Mouse (Mus musculus) right cerebral cortex, postnatal 10 days (tissue): ENCODE results near the gene Prkab2.

Experiments used
- DNase-seq, 2 experiments: peaks; one replicate each; pipeline ENCODE4 v3.0.0; 2021; ENCODE audit warnings: low spot score in 2 of 2

Prkab2 gene

DNA sequence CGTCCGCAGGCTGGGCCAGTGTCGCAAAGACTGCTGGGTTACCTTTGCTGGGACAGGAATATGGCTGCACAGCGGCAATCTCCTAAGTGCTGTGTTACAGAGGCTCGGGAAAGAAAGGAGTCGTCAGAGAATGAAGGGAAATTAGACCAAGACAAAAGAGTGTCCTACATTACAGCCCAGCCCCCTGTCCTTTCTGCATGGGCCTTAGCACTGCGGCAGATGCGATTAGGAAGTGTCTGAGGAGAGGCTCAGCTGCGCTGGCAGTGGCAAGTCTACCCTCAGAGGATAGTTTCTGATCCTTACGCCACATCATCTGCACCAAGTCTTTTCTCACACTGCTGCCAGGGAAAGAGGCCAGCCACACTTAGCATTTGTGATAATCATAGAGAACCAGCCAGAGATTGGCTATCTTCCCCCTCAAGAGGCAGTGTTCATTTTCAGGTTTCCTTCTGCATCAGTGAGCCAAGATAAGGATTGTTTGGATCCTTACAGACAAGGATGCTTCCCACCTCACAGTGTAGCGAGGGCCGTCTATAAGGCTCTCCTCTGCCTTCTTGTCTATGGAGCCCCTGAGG is 33.5 kb downstream of the Prkab2 start:
- DNase-seq: peak in 1 of 2 experiments; percentile 54

DNA sequence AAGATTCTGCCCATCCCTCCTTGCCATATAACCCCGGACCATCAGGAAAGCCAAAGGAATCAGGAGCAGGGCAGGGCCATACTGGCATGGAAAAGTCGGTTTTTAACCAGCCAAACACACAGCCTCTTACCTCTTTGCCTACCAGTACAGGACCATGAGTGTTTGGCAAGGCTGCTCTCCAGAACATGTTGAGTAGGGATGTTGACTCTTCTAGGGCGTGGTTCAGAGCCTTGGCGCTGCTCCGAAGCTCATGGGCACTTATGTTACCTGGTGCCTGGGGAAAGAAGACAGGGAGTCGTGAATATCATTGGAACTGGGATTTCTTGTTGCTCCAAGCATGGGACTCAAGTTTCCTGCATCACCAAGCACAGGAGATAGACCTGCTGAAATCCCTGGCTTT is 35.8 kb downstream of the Prkab2 start:
- DNase-seq: no peak

DNA sequence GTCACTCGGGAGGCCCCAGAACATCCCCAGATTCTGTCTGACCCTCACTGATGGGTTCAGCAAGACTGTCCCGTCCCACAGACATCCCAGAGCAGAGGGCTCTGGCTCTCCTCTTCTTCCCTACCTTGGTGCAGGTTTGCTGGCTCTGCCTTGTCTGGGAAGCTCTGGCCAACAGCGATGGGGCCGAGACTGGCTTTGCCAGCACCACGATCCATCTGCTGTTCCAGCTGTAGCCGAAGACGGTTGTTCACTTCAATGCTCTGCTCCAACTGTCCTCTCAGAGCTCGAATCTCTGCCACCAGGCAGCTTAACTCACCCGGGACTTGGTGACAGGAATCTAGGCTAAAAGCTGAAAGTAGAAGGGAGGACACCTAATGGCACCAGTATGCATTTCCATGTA is 38.9 kb downstream of the Prkab2 start:
- no peak for DNase-seq

DNA sequence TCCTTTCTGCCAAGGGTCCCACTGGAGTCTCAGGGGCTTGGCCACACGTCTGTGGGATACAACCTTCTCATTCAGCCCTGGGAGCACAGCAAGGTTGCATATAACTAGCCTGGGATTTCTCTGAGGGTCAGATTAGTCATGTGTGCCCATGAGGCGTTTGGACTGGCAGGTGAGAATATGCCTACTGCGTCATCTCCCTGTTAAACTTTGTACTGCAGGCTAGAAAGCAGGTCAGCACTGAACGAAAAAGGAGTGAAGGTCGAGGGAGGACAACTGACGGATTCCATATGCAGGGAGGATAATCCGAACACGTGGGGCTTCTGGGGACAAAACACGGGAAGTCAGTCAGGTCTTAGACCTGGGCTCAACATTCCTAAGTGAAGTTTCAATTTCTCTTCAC is 39.3 kb downstream of the Prkab2 start:
- DNase-seq: no peak

- DNase-seq: no peak
These were observed 41.1 kb downstream of the Prkab2 start for GRCm38 (mm10) chr3:97699061-97699460.

DNA sequence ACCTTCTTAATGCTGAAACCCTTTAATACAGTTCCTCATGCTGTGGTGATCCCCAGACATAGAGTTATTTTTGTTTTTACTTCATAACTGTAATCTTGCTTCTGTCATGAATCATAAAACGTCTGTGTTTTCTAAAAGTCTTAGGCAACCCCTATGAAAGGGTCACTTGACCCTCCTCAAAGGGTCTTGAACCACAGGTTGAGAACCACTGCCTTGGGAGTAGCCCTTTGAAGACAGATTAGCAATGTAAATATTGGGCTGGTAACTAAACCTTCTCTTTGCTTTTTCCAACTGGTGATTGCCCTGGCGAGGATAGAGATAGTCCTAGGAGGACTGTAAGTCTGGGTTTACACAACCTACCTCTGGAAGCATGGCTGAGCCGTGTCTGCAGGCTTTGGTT is 43.2 kb downstream of the Prkab2 start:
- no peak for DNase-seq

DNA sequence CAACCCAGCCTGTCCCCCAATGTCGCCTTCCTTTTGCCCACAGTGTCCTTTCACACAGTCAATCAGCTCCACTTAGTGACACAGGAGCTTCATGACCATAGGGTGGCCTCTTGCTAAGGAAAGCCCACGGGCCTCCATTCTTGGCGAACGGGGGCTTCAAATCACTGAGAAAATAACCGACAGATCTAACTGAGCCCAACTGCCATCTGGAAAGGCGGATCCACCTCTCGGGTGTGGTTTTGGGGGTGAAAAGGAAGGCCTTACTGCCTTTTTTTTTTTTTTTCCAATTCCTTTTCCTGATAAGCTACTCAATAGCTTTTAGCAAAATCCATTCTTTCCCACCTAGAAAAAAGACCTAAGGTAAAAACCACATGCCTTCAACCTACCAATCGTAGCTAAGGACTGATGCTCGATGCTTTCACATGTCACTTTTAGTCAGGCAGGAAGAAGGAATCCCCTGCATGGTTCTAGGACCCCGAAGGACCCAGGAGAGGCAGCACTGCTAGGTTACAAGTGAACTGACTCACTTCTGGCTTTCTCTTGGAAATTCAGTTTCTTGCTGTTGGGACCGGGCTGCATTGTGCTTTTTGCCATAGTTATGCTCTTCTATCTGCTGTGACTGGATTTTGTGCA is 44.6 kb downstream of the Prkab2 start:
- no peak for DNase-seq

DNA sequence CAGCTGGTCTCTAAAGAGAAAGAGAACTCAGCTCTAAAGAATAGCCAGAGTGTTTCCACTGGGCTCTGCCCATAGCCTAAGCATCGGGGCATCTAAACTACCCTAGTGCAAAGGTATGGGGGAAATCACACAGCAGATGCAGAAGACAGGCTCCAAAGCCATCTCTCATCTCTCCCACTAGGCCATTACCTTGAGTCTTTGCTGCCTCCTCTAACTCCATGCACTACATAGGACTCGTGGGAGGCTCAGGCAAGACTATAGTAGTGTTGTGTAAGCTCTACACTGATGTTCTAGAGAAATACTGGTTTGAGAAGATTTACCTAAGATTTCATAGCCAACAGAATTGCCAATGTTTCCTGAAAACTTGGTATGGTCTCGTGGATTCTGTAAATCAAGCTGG is 47.5 kb downstream of the Prkab2 start:
- no peak for DNase-seq

- no peak for DNase-seq
These were observed 48.6 kb downstream of the Prkab2 start for GRCm38 (mm10) chr3:97706561-97706960.

DNA sequence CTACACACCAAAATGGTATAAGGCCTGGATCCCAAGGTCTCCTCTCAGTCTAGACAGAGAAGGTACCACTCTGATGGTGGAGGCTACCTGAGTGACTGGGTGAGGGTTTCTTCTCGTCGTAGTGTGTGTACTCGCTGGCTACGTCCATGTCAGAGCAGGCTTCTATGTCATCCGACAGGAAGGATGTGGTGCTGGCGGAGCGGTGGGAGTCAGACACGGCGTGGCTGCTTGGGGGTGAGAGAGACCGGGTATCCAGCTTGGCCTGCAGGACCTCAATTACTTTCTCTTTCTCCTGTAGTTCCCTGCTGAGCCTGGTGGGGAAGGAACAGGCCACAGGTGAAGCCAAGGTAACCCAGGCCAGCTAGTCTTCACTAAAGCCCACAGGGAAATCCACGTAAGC is 52.1 kb downstream of the Prkab2 start:
- DNase-seq: no peak

- no peak for DNase-seq
These were observed 52.9 kb downstream of the Prkab2 start for GRCm38 (mm10) chr3:97710881-97711280.

- DNase-seq: no peak
These were observed 57.9 kb downstream of the Prkab2 start for GRCm38 (mm10) chr3:97715922-97716321.

DNA sequence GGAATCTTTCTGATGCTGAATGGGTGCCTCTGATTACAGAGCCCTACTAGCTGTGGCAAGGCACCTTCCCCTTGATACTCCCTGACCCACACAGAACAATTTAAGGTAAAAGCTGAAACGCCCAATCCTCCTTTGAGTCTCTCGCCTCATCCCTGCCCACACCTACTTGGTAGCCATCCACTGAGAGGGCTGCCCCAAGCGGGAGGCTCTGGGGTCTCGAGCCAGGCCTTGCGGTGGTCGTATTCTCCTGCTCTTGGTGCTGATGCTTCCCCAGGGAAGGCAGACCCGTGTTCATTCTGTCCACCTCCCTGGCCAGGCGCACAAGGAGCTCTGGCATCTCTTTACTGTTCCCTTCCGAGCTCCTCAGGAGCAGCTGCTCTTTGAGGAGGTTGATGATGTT is 61.1 kb downstream of the Prkab2 start:
- DNase-seq: no peak
